Mouse (Mus musculus): Measurements from ENCODE around the gene Frmpd1.

Gene Frmpd1

DNA sequence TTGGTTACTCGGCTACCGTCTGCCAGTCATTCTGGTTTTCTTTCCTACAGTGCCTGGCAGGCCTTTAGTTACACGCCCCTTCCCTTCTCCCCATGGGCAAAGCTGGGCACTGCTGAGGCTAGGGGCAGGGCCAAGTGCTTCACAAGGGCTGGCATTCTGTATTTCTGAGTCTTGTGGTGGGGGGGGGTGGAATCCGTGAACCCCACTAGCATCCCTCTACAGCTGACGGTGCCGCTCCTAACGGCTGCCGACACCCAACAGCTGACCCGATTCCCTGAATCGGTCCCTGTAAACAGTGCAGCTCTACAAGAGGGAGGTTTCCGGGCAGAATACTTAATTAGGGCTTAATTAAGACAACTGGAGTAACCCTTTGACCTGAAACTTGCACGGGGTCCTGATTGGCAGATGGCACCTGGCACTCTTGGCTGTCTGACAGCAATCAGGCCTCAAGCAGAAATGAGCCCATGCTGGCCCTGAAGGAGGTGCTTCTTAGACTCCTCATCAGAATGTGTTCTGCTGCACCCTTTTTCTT, 24.2 kb downstream of the Frmpd1 start:
- H3K4me1 ChIP-seq (replicated peaks; ENCODE audit: low read depth, low read length), result peaks cover 22% of the 10 kb centered on the region
- no peak overlapping the region for H3K4me3 ChIP-seq (replicated peaks; ENCODE audit: low read length)
- peaks cover 5% of the 10 kb centered on the region; the same call in 1 of the 2 replicates for H3K9me3 ChIP-seq (ENCODE audit: low read length)
- H3K27me3 ChIP-seq (ENCODE audit: insufficient read depth, low read length), result peaks cover 18% of the 10 kb centered on the region
- TF ChIP-seq NANOG (IDR thresholded peaks at IDR 0.05; ENCODE audit: borderline replicate concordance, low read length), result no peak
- TF ChIP-seq POU5F1 (IDR thresholded peaks at IDR 0.05; ENCODE audit: borderline replicate concordance, low read length), result no peak
- no peak for TF ChIP-seq CTCF (conservative IDR thresholded peaks at IDR 0.05; ENCODE audit: low read length)
- no peaks in the 10 kb centered on the region for H3K36me3 ChIP-seq (ENCODE audit: insufficient read depth, low read length)

DNA sequence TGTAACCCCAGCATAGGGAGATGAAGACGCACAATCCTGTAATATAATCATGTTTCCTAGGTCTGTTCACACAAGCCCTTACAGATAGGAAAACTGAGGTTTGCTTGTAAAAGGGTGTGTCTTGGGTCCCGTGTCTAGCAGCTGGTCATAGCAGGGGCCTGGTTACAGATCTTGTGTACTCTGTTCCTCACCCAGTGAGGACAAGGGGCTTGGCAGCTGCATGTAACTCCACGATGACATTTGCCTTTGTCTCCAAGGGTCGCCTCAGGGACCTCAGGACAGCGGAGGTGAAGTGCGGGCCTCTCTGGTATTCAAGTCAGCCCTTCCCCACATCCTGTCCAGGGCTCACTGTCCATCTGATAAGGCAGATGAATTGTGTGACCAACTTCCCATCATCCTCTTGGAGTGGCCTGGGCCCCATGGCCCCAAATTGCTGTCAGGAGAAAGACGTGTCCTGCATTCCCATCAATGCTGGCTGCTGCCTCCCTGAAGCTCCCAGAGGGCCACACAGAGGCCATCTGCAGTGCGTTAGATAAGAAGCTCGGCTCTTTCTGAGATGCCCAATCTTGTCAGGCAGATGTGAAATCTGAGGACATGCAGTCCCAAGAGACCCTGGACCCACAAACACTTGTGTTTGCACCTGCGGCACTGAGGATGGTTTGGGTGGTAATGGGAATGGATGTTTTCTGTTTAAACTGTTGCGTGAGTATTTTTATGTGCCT, 27.8 kb downstream of the Frmpd1 start:
- Histone ChIP-seq H3K27me3 (ENCODE audit: insufficient read depth, low read length) (peaks cover 8% of the 10 kb centered on the region; the same call in 1 of the 2 replicates), H3K4me1 (replicated peaks; ENCODE audit: low read depth, low read length) (no peaks in the 10 kb centered on the region), H3K9me3 (ENCODE audit: low read length) (peaks cover 5% of the 10 kb centered on the region; the same call in 1 of the 2 replicates), H3K4me3 (replicated peaks; ENCODE audit: low read length) (no peak overlapping the region), H3K36me3 (ENCODE audit: insufficient read depth, low read length) (no peaks in the 10 kb centered on the region)
- TF ChIP-seq POU5F1 (IDR thresholded peaks at IDR 0.05; ENCODE audit: borderline replicate concordance, low read length), result no peak
- no peak for TF ChIP-seq NANOG (IDR thresholded peaks at IDR 0.05; ENCODE audit: borderline replicate concordance, low read length)
- no peak for TF ChIP-seq CTCF (conservative IDR thresholded peaks at IDR 0.05; ENCODE audit: low read length)

DNA sequence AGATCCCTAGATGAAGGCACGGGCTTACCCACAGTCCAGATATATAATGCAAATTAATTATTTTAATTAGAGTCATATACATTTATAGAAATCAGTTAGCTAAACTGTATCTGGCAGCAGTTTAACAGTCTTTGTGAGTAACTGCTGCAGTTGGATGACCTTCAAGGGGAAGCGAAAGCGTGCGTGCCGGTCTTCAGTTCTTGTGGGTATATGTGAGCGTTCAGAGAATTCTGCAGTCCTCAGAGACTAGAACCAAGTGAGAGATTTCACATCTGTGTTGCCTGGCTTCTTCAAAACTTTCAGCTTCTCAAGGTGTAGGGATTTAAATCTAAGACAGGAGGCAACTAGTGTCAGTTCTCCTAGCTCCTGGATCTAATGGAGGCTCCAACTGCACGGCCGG, 35.3 kb downstream of the Frmpd1 start:
- H3K27me3 ChIP-seq (ENCODE audit: insufficient read depth, low read length), result peaks cover 5% of the 10 kb centered on the region; the same call in 1 of the 2 replicates
- no peaks in the 10 kb centered on the region for H3K9me3 ChIP-seq (ENCODE audit: low read length)
- no peak overlapping the region for H3K4me3 ChIP-seq (replicated peaks; ENCODE audit: low read length)
- no peak for TF ChIP-seq CTCF (conservative IDR thresholded peaks at IDR 0.05; ENCODE audit: low read length)
- TF ChIP-seq POU5F1 (IDR thresholded peaks at IDR 0.05; ENCODE audit: borderline replicate concordance, low read length), result no peak
- no peak for TF ChIP-seq NANOG (IDR thresholded peaks at IDR 0.05; ENCODE audit: borderline replicate concordance, low read length)
- H3K4me1 ChIP-seq (replicated peaks; ENCODE audit: low read depth, low read length), result 0 out of 2 replicates have a peak, but pooled peaks cover 3% of the 10 kb centered on the region
- no peaks in the 10 kb centered on the region for H3K36me3 ChIP-seq (ENCODE audit: insufficient read depth, low read length)

DNA sequence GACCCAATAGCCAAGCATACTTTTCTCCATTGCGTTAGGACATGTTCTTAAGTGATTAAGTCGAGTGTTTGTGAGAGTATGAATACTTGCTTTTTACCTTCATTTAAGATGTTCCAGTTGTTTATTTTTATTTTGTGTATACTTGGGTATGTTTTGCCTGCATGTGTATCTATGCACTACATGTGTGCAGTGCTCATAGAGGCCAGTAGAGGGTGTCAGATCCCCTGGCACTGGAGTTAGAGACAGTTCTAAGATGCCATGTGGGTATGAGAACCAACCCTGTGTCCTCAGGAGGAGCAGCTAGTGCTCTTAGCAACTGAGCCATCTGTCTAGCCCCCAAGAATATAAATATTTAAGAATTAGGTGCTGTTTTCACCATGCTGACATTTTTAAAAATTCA, 37.7 kb downstream of the Frmpd1 start:
- no peak overlapping the region for H3K4me3 ChIP-seq (replicated peaks; ENCODE audit: low read length)
- TF ChIP-seq CTCF (conservative IDR thresholded peaks at IDR 0.05; ENCODE audit: low read length), result peak; percentile 77
- TF ChIP-seq POU5F1 (IDR thresholded peaks at IDR 0.05; ENCODE audit: borderline replicate concordance, low read length), result no peak
- H3K36me3 ChIP-seq (ENCODE audit: insufficient read depth, low read length), result no peaks in the 10 kb centered on the region
- H3K27me3 ChIP-seq (ENCODE audit: insufficient read depth, low read length), result peaks cover under 1% of the 10 kb centered on the region; the same call in 1 of the 2 replicates
- no peaks in the 10 kb centered on the region for H3K9me3 ChIP-seq (ENCODE audit: low read length)
- H3K4me1 ChIP-seq (replicated peaks; ENCODE audit: low read depth, low read length), result 0 out of 2 replicates have a peak, but pooled peaks cover 3% of the 10 kb centered on the region

DNA sequence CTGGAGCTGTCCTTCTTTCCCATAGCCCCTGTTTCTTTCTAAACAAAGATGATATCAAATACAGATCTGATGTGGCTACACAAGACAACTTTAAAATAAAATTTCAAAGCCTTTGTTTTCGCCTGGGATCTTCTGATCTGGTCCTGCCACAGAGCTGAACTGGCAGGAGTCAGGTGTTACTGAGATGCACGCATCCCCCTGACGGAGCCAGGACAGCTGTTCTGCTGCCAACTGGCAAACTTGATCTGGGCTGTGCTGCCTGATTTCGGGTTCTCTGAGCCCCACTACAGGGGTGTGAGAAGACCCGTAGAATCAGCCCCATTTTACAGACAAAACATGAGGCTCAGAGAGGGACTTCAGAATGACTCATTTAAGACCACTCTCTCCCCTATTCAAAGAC, 45.6 kb downstream of the Frmpd1 start:
- H3K27me3 ChIP-seq (ENCODE audit: insufficient read depth, low read length), result no peaks in the 10 kb centered on the region
- no peak overlapping the region for H3K4me3 ChIP-seq (replicated peaks; ENCODE audit: low read length)
- H3K4me1 ChIP-seq (replicated peaks; ENCODE audit: low read depth, low read length), result peaks cover 8% of the 10 kb centered on the region; the same call in 1 of the 2 replicates
- no peak for TF ChIP-seq NANOG (IDR thresholded peaks at IDR 0.05; ENCODE audit: borderline replicate concordance, low read length)
- no peak for TF ChIP-seq CTCF (conservative IDR thresholded peaks at IDR 0.05; ENCODE audit: low read length)
- TF ChIP-seq POU5F1 (IDR thresholded peaks at IDR 0.05; ENCODE audit: borderline replicate concordance, low read length), result no peak
- H3K36me3 ChIP-seq (ENCODE audit: insufficient read depth, low read length), result no peaks in the 10 kb centered on the region
- H3K9me3 ChIP-seq (ENCODE audit: low read length), result no peaks in the 10 kb centered on the region; the same call in none of the 2 replicates

DNA sequence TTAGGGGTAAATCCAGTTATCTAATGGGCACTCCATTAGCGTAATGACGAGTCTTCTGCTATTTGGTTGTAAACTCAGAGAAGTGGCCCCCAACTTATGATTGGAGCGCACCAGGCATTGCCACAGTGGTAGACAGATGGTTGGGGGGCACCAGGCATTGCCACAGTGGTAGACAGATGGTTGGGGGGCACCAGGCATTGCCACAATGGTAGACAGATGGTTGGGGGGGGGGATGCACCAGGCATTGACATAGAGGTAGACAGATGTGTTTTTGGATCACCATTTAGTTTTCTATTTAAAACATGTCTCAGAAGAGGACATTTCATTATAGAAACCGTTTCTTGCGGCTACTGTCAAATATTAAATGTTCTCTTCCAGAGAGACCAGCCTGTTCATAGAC, 53.6 kb downstream of the Frmpd1 start:
- no peaks in the 10 kb centered on the region for H3K4me1 ChIP-seq (replicated peaks; ENCODE audit: low read depth, low read length)
- H3K27me3 ChIP-seq (ENCODE audit: insufficient read depth, low read length), result no peaks in the 10 kb centered on the region
- H3K4me3 ChIP-seq (replicated peaks; ENCODE audit: low read length), result no peak overlapping the region
- H3K36me3 ChIP-seq (ENCODE audit: insufficient read depth, low read length), result no peaks in the 10 kb centered on the region
- H3K9me3 ChIP-seq (ENCODE audit: low read length), result no peaks in the 10 kb centered on the region; the same call in none of the 2 replicates
- TF ChIP-seq POU5F1 (IDR thresholded peaks at IDR 0.05; ENCODE audit: borderline replicate concordance, low read length), result no peak
- TF ChIP-seq CTCF (conservative IDR thresholded peaks at IDR 0.05; ENCODE audit: low read length), result no peak
- TF ChIP-seq NANOG (IDR thresholded peaks at IDR 0.05; ENCODE audit: borderline replicate concordance, low read length), result no peak

DNA sequence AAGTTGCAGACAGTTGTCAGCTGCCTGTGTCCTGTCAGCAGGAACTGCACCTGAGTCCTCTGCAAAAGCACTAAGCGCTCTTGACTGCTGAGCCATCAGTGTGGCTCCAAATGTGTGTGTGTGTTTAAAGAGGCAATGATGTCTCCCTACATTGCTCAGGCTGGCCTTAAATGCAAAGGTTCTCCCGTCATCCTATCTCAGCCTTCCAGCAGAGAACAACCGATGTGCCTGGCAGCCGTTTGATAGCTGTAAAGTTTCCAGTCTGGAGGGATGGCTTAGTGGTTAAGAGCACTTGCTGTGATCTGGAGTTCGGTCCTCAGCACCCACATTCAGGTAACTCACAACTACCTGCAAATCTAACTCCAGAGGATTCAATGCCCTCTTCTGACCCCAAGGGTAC, 56.7 kb downstream of the Frmpd1 start:
- H3K27me3 ChIP-seq (ENCODE audit: insufficient read depth, low read length), result peaks cover 8% of the 10 kb centered on the region
- H3K9me3 ChIP-seq (ENCODE audit: low read length), result no peaks in the 10 kb centered on the region
- TF ChIP-seq NANOG (IDR thresholded peaks at IDR 0.05; ENCODE audit: borderline replicate concordance, low read length), result no peak
- no peak for TF ChIP-seq POU5F1 (IDR thresholded peaks at IDR 0.05; ENCODE audit: borderline replicate concordance, low read length)
- no peak for TF ChIP-seq CTCF (conservative IDR thresholded peaks at IDR 0.05; ENCODE audit: low read length)
- H3K4me1 ChIP-seq (replicated peaks; ENCODE audit: low read depth, low read length), result peaks cover 5% of the 10 kb centered on the region; the same call in 1 of the 2 replicates
- no peak overlapping the region for H3K4me3 ChIP-seq (replicated peaks; ENCODE audit: low read length)
- no peaks in the 10 kb centered on the region for H3K36me3 ChIP-seq (ENCODE audit: insufficient read depth, low read length)

DNA sequence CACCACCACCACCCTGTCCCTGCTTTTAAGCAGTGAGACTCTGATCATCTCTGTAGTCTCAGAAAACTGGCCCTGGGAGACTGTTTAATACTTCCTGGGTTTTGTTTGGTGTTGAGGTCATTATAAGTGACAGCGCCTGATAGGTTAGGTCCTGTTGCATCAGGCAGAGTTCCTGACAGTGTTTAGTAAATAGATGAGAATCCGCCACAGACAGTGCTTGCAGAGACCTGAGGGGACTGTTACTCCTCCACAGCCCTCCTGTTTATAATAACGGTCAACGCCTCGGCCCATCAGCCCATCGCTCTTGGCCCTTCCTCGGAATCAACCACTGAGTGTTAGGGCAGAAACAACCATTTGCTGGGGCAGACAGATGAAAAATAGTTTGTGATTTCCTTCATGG, 57.5 kb downstream of the Frmpd1 start:
- no peak for TF ChIP-seq NANOG (IDR thresholded peaks at IDR 0.05; ENCODE audit: borderline replicate concordance, low read length)
- TF ChIP-seq CTCF (conservative IDR thresholded peaks at IDR 0.05; ENCODE audit: low read length), result no peak
- no peak for TF ChIP-seq POU5F1 (IDR thresholded peaks at IDR 0.05; ENCODE audit: borderline replicate concordance, low read length)
- H3K4me1 ChIP-seq (replicated peaks; ENCODE audit: low read depth, low read length), result peaks cover 12% of the 10 kb centered on the region
- peaks cover 8% of the 10 kb centered on the region for H3K27me3 ChIP-seq (ENCODE audit: insufficient read depth, low read length)

More for the DNA sequence above, 57.5 kb downstream of the Frmpd1 start:
- no peaks in the 10 kb centered on the region for H3K36me3 ChIP-seq (ENCODE audit: insufficient read depth, low read length)
- H3K9me3 ChIP-seq (ENCODE audit: low read length), result no peaks in the 10 kb centered on the region
- H3K4me3 ChIP-seq (replicated peaks; ENCODE audit: low read length), result no peak overlapping the region

Measured in E14TG2a.4 (cell line).